Mouse (Mus musculus): ENCODE results near the gene Parp16.
A peak's percentile ranks its signal among the peaks of the same experiment; 100 is the strongest.

Parp16 gene

GRCm38 (mm10) chr9:65195053-65195452, at the start of gene Parp16:
Parp16 (plus strand) TSS chr9:65195353.
- no peak for DNase-seq

GRCm38 (mm10) chr9:65146001-65146400, 49.2 kb upstream of the Parp16 start:
- DNase-seq, result no peak

GRCm38 (mm10) chr9:65148507-65148906, 46.6 kb upstream of the Parp16 start:
- DNase-seq, result no peak

- no peak for DNase-seq
Observed at GRCm38 (mm10) chr9:65152711-65153330, 42.3 kb upstream of the Parp16 start.

GRCm38 (mm10) chr9:65153331-65153711, 41.8 kb upstream of the Parp16 start:
- peak in 1 of 2 experiments; percentile 18 for DNase-seq

GRCm38 (mm10) chr9:65154692-65155455, 40.3 kb upstream of the Parp16 start:
- DNase-seq, result no peak

- peak in 1 of 2 experiments; percentile 27 for DNase-seq
Observed at GRCm38 (mm10) chr9:65156604-65157003, 38.5 kb upstream of the Parp16 start.

- no peak for DNase-seq
Observed at GRCm38 (mm10) chr9:65157631-65158030, 37.5 kb upstream of the Parp16 start.

- no peak for DNase-seq
Observed at GRCm38 (mm10) chr9:65161188-65161587, 34.0 kb upstream of the Parp16 start.

- DNase-seq, result no peak
Observed at GRCm38 (mm10) chr9:65161881-65162280, 33.3 kb upstream of the Parp16 start.

GRCm38 (mm10) chr9:65162711-65163639, 32.2 kb upstream of the Parp16 start:
- peak; percentile 34 to 44 for DNase-seq

GRCm38 (mm10) chr9:65164870-65165269, 30.3 kb upstream of the Parp16 start:
- DNase-seq, result no peak

- DNase-seq, result no peak
Observed at GRCm38 (mm10) chr9:65166386-65166785, 28.8 kb upstream of the Parp16 start.

GRCm38 (mm10) chr9:65168534-65168933, 26.6 kb upstream of the Parp16 start:
- DNase-seq, result no peak

GRCm38 (mm10) chr9:65168952-65169351, 26.2 kb upstream of the Parp16 start:
- no peak for DNase-seq

- DNase-seq, result no peak
Observed at GRCm38 (mm10) chr9:65172654-65173053, 22.5 kb upstream of the Parp16 start.

- DNase-seq, result peak in 1 of 2 experiments; percentile 29
Observed at GRCm38 (mm10) chr9:65175234-65175938, 19.8 kb upstream of the Parp16 start.

GRCm38 (mm10) chr9:65175939-65176871, 18.9 kb upstream of the Parp16 start:
- peak in 1 of 2 experiments; percentile 47 for DNase-seq

- DNase-seq, result no peak
Observed at GRCm38 (mm10) chr9:65177497-65177896, 17.7 kb upstream of the Parp16 start.

GRCm38 (mm10) chr9:65177912-65178311, 17.2 kb upstream of the Parp16 start:
- no peak for DNase-seq

All from cerebellum, postnatal 14 days (tissue).